Mouse (Mus musculus): ENCODE measurements around the gene Tbl1x.

Tbl1x gene

GRCm38 (mm10) chrX:77611938-77612337, 101.1 kb downstream of the Tbl1x start:
- DNase-seq, result no peak

- DNase-seq, result no peak
Measured at GRCm38 (mm10) chrX:77613041-77613440, 102.2 kb downstream of the Tbl1x start.

- DNase-seq, result no peak
Measured at GRCm38 (mm10) chrX:77615735-77616293, 105.0 kb downstream of the Tbl1x start.

GRCm38 (mm10) chrX:77617368-77618144, 106.7 kb downstream of the Tbl1x start:
- no peak for DNase-seq

- DNase-seq, result no peak
Measured at GRCm38 (mm10) chrX:77630439-77630838, 119.6 kb downstream of the Tbl1x start.

- DNase-seq, result no peak
Measured at GRCm38 (mm10) chrX:77636499-77636898, 125.7 kb downstream of the Tbl1x start.

GRCm38 (mm10) chrX:77638076-77638475, 127.3 kb downstream of the Tbl1x start:
- DNase-seq, result peak; percentile 53 to 69

- no peak for DNase-seq
Measured at GRCm38 (mm10) chrX:77640301-77640700, 129.5 kb downstream of the Tbl1x start.

- no peak for DNase-seq
Measured at GRCm38 (mm10) chrX:77646164-77646563, 135.4 kb downstream of the Tbl1x start.

- DNase-seq, result peak; percentile 47 to 64
Measured at GRCm38 (mm10) chrX:77650246-77650645, 139.4 kb downstream of the Tbl1x start.

- DNase-seq, result no peak
Measured at GRCm38 (mm10) chrX:77662030-77662429, 151.2 kb downstream of the Tbl1x start.

- no peak for DNase-seq
Measured at GRCm38 (mm10) chrX:77663276-77663675, 152.5 kb downstream of the Tbl1x start.

GRCm38 (mm10) chrX:77665030-77665429, 154.2 kb downstream of the Tbl1x start:
- DNase-seq, result no peak

- peak; percentile 78 to 80 for DNase-seq
Measured at GRCm38 (mm10) chrX:77666911-77667310, 156.1 kb downstream of the Tbl1x start.

GRCm38 (mm10) chrX:77667441-77667840, 156.6 kb downstream of the Tbl1x start:
- DNase-seq, result no peak

- DNase-seq, result peak in 1 of 2 experiments; percentile 30
Measured at GRCm38 (mm10) chrX:77669779-77670550, 159.2 kb downstream of the Tbl1x start.
